Mouse (Mus musculus) lung, postnatal 10 days (tissue): ENCODE data around the gene Hydin.
"Not testable (repeated sequence)": the region's sequence is repeated elsewhere in the genome, so short reads cannot be mapped to it uniquely, and the experiment has no call there.

ENCODE experiments used
- DNase-seq: peaks from one replicate; pipeline ENCODE4 v3.0.0; 2021

Gene Hydin

GRCm38 (mm10) chr8:110266741-110267140 lies at the start of gene Hydin:
TSS of gene Hydin (plus strand) at chr8:110266977.
- peak; percentile 45 for DNase-seq

- DNase-seq, result no peak
These were observed 49.6 kb upstream of the Hydin start for GRCm38 (mm10) chr8:110217198-110217597.

GRCm38 (mm10) chr8:110217681-110218131 lies 49.1 kb upstream of the Hydin start:
- peak; percentile 100 for DNase-seq

GRCm38 (mm10) chr8:110218511-110218910 lies 48.3 kb upstream of the Hydin start:
- DNase-seq, result no peak

- DNase-seq, result no peak
These were observed 45.8 kb upstream of the Hydin start for GRCm38 (mm10) chr8:110220936-110221335.

- DNase-seq, result no peak
These were observed 36.0 kb upstream of the Hydin start for GRCm38 (mm10) chr8:110230803-110231202.

GRCm38 (mm10) chr8:110242278-110243177 lies 24.2 kb upstream of the Hydin start:
- no peak for DNase-seq

GRCm38 (mm10) chr8:110244566-110244965 lies 22.2 kb upstream of the Hydin start:
- DNase-seq, result no peak

GRCm38 (mm10) chr8:110247238-110247637 lies 19.5 kb upstream of the Hydin start:
- no peak for DNase-seq

GRCm38 (mm10) chr8:110253986-110254385 lies 12.8 kb upstream of the Hydin start:
- DNase-seq, result no peak

GRCm38 (mm10) chr8:110265796-110266305 lies 926 bp upstream of the Hydin start:
- DNase-seq, result peak; percentile 3

- DNase-seq, result no peak
These were observed 491 bp downstream of the Hydin start for GRCm38 (mm10) chr8:110267268-110267667.

- no peak for DNase-seq
These were observed 3.9 kb downstream of the Hydin start for GRCm38 (mm10) chr8:110270659-110271058.

GRCm38 (mm10) chr8:110273394-110273793 lies 6.6 kb downstream of the Hydin start:
- no peak for DNase-seq

- DNase-seq, result no peak
These were observed 8.9 kb downstream of the Hydin start for GRCm38 (mm10) chr8:110275465-110276258.

GRCm38 (mm10) chr8:110276259-110276560 lies 9.4 kb downstream of the Hydin start:
- DNase-seq, result no peak

- no peak for DNase-seq
These were observed 45.9 kb downstream of the Hydin start for GRCm38 (mm10) chr8:110312715-110313114.

GRCm38 (mm10) chr8:110315826-110316225 lies 49.0 kb downstream of the Hydin start:
- DNase-seq, result no peak

- peak; percentile 6 for DNase-seq
These were observed 52.8 kb downstream of the Hydin start for GRCm38 (mm10) chr8:110319586-110319985.

GRCm38 (mm10) chr8:110321446-110321845 lies 54.7 kb downstream of the Hydin start:
- DNase-seq, result no peak

- peak; percentile 58 for DNase-seq
These were observed 57.3 kb downstream of the Hydin start for GRCm38 (mm10) chr8:110323981-110324574.

GRCm38 (mm10) chr8:110327120-110327519 lies 60.3 kb downstream of the Hydin start:
- DNase-seq, result not testable (repeated sequence)

GRCm38 (mm10) chr8:110333376-110333775 lies 66.6 kb downstream of the Hydin start:
- peak; percentile 9 for DNase-seq
